Mouse (Mus musculus): ENCODE data around the gene Thap4.

DNA sequence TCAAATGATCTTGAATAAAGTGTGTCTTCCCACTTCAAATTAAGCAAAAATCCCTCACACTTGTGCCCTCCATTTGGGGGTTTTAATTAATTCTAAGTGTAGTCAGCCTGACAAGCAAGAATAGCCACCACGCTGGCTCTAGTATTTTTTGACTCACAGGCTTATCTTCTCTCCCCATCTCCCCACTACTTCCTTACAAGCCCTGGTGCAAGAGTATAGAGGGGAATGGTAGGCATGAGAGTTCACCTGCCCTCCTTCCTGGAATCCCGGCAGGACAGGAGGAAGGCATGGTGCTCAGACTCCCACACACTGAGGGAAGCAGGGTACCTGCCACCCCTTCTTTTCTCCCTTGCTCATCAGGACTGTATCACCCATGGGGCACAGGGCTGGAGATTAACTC, 100.4 kb downstream of the Thap4 start:
- TF ChIP-seq POLR2A (IDR thresholded peaks at IDR 0.05; ENCODE audit: low read depth, low read length) (no peak), CTCF (IDR thresholded peaks at IDR 0.05; ENCODE audit: extremely low read depth, insufficient read depth, insufficient read length, insufficient replicate concordance) (no peak)

Data from spleen, adult 2 months (tissue).